Mouse (Mus musculus) hindbrain, embryonic 13.5 days (tissue): Measurements from ENCODE around the gene Lrrc7. TPM values are rescaled to one million over a fixed set of nuclear protein-coding genes. Genes with fewer than 3 reads are reported as not detected.

Experiments
- ATAC-seq: fragments of 200-750 bp; cut with Nextera tagmentation; 2 replicates; pipeline ENCODE4 v1.8.0; 2017; ENCODE audit warnings: moderate TSS enrichment; ENCODE audit not compliant: low FRiP score
- H3K27ac ChIP-seq: fragments of 300-500 bp; sonication (generic); 2 replicates; pipeline ENCODE4 v1.5.1; 2015; ENCODE audit warnings: inconsistent platforms, mild to moderate bottlenecking, moderate library complexity
- H3K27me3 ChIP-seq: fragments of 300-500 bp; sonication (generic); 2 replicates; pipeline ENCODE4 v1.6.1; 2015; ENCODE audit warnings: mild to moderate bottlenecking, inconsistent platforms
- H3K36me3 ChIP-seq: fragments of 300-500 bp; sonication (generic); 2 replicates; pipeline ENCODE4 v1.6.1; 2015; ENCODE audit warnings: mild to moderate bottlenecking, inconsistent platforms
- H3K4me1 ChIP-seq: fragments of 300-500 bp; sonication (generic); replicated peaks from 2 replicates; pipeline ENCODE4 v1.6.1; 2015; ENCODE audit warnings: inconsistent platforms
- H3K4me2 ChIP-seq: fragments of 300-500 bp; sonication (generic); 2 replicates; pipeline ENCODE4 v1.6.1; 2015; ENCODE audit warnings: inconsistent platforms, mild to moderate bottlenecking, moderate library complexity
- H3K4me3 ChIP-seq: fragments of 300-500 bp; sonication (generic); 2 replicates; pipeline ENCODE4 v1.5.1; 2015; ENCODE audit warnings: mild to moderate bottlenecking, inconsistent platforms
- H3K9ac ChIP-seq: fragments of 300-500 bp; sonication (generic); 2 replicates; pipeline ENCODE4 v1.6.1; 2015; ENCODE audit warnings: mild to moderate bottlenecking, inconsistent platforms
- H3K9me3 ChIP-seq: fragments of 300-500 bp; sonication (generic); 2 replicates; pipeline ENCODE4 v1.6.1; 2016; ENCODE audit warnings: inconsistent platforms
- WGBS: fragments of 180-500 bp; shearing (Covaris S2); methylation state at CpG from one replicate; pipeline ENCODE4 v1.1.7; 2015; 5-methylcytosine and 5-hydroxymethylcytosine counted together
- polyA plus RNA-seq: library from polyadenylated mRNA; unstranded; fragments of >200 nt; fragmentation: Nextera tagmentation; extraction: Ambion mirVana; gene quantifications from 2 replicates; pipeline ENCODE4 v1.2.1, GENCODE M21; 2015

Gene Lrrc7
- polyA plus RNA-seq, 1 experiment from 2014 or later = 12.2 TPM

DNA sequence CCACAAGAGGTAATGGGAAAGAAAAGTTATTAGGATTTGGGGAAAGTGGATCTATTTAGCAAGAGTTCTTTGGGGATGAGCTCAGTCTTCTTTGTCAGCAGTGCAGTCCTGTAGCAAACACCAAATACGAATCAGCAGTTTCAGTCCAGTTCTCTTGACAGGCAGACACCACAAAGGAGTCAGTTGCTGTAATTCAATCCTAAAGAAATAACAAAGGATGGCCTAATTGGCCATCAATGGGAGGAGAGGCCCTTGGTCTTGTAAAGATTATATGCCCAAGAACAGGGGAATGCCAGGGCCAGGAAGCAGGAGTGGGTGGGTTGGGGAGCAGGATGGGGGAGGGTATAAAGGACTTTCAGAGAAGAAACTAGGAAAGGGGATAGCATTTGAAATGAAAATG lies 33.5 kb downstream of the Lrrc7 start:
- Histone ChIP-seq H3K9ac (no peak overlapping the region), H3K27ac (no peak overlapping the region), H3K36me3 (no peaks in the 10 kb centered on the region; the same call in 1 of the 2 replicates), H3K4me2 (no peak overlapping the region), H3K27me3 (no peaks in the 10 kb centered on the region), H3K9me3 (no peaks in the 10 kb centered on the region), H3K4me1 (no peaks in the 10 kb centered on the region), H3K4me3 (no peak overlapping the region)
- WGBS = 11% methylated on average over 1 of the region's 1 CpGs
- no peak for ATAC-seq

GRCm38 (mm10) chr3:158493730-158494129 lies 68.3 kb downstream of the Lrrc7 start:
- H3K27me3 ChIP-seq = no peaks in the 10 kb centered on the region
- no peaks in the 10 kb centered on the region for H3K9me3 ChIP-seq
- no peak for ATAC-seq
- no peak overlapping the region for H3K4me2 ChIP-seq
- no peaks in the 10 kb centered on the region for H3K4me1 ChIP-seq
- no peak overlapping the region for H3K27ac ChIP-seq
- H3K4me3 ChIP-seq = no peak overlapping the region
- H3K36me3 ChIP-seq = no peaks in the 10 kb centered on the region
- WGBS = 77% methylated on average over 1 of the region's 1 CpGs
- H3K9ac ChIP-seq = no peak overlapping the region

DNA sequence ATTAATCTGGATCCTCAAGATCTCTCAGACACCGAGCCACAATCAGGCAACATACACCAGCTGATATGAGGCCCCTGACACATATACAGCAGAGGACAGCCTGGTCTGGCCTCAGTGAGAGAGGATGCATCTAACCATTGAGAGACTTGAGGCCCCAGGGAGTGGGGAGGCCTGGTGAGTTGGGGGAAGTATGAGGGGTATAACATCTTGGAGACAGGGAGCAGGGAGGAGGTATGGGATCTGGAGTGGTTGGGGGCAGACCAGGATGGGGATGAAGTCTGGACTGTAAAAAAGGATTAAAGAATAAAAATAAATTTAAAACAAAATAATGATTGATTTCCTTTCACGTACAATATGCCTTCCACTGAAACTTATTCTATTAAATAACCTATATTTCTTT lies 82.3 kb downstream of the Lrrc7 start:
- Histone ChIP-seq H3K4me3 (no peak overlapping the region), H3K27me3 (no peaks in the 10 kb centered on the region), H3K4me1 (no peaks in the 10 kb centered on the region), H3K27ac (no peak overlapping the region), H3K9me3 (no peaks in the 10 kb centered on the region), H3K4me2 (no peak overlapping the region), H3K36me3 (no peaks in the 10 kb centered on the region), H3K9ac (no peak overlapping the region)
- no peak for ATAC-seq
- WGBS = 91% methylated on average over 2 of the region's 2 CpGs

GRCm38 (mm10) chr3:158400600-158400999 lies 161.4 kb downstream of the Lrrc7 start:
- Histone ChIP-seq H3K27me3 (no peaks in the 10 kb centered on the region), H3K4me1 (no peaks in the 10 kb centered on the region), H3K9me3 (no peaks in the 10 kb centered on the region), H3K9ac (no peak overlapping the region), H3K4me2 (no peak overlapping the region), H3K27ac (no peak overlapping the region), H3K4me3 (no peak overlapping the region), H3K36me3 (no peaks in the 10 kb centered on the region)
- 86% methylated on average over 1 of the region's 1 CpGs for WGBS
- ATAC-seq = no peak

- 0 out of 2 replicates have a peak, but pooled peaks cover 9% of the 10 kb centered on the region for H3K4me1 ChIP-seq
- no peak overlapping the region for H3K4me2 ChIP-seq
- H3K4me3 ChIP-seq = no peak overlapping the region
- H3K36me3 ChIP-seq = no peaks in the 10 kb centered on the region
- no peaks in the 10 kb centered on the region for H3K27me3 ChIP-seq
- H3K9ac ChIP-seq = no peak overlapping the region
- no peak overlapping the region for H3K27ac ChIP-seq
- no peaks in the 10 kb centered on the region for H3K9me3 ChIP-seq
- ATAC-seq = no peak
These were observed 170.5 kb downstream of the Lrrc7 start for GRCm38 (mm10) chr3:158391534-158391933.

DNA sequence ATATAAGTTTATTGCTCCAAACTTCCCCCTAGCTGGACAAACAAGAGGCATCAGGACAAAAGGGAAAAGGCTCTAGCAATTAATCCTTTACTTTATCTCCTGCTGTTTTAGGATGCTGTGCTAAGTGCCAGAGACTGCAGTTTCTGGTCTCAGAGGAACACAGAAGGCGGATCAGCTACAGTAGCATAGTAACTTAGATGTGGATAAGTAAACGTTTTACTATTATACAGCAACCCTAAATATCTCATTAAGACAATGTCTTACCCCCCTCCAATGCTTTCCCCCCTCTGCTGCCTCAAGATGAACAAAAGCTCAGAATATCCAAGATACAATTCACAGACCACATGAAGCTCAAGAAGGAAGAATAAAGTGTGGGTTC lies 174.0 kb downstream of the Lrrc7 start:
- H3K9ac ChIP-seq = no peak overlapping the region
- H3K4me1 ChIP-seq = 0 out of 2 replicates have a peak, but pooled peaks cover 9% of the 10 kb centered on the region
- WGBS = 46% methylated on average over 2 of the region's 2 CpGs
- no peak overlapping the region for H3K27ac ChIP-seq
- no peak overlapping the region for H3K4me3 ChIP-seq
- no peaks in the 10 kb centered on the region for H3K36me3 ChIP-seq
- H3K4me2 ChIP-seq = no peak overlapping the region
- no peaks in the 10 kb centered on the region for H3K9me3 ChIP-seq
- no peak for ATAC-seq
- H3K27me3 ChIP-seq = no peaks in the 10 kb centered on the region

DNA sequence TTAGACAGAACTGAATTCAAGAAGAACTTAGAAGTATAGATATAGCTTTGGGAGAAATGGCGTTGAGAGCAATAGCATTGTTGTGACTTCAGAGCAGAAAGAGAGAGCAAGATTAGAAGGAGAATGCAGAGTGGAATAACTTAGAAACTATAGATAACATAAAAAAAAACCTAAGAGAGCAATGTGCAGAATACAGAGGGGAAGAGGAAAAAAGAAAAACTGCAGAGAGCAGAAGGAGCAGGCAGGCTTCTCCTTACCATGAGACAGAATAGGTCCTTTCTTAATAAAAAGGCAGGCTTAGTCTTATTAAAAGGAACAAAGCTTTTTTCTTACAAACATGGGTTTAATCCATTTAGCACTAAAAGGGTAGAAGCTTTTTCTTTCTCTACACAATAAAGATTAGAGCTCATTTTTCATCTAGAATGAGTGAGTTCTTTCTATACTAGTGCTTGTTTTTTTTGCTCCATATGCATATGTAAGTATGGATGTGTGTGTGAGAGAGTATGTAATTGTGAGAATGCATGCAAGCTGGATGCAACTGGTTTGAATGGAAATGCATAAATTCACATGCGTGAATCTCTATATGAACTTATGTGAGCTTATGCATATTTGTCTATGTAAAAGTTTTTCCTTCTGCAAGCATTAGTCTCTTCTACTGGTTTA lies 174.5 kb downstream of the Lrrc7 start:
- ATAC-seq = no peak
- H3K4me2 ChIP-seq = no peak overlapping the region
- no peaks in the 10 kb centered on the region for H3K36me3 ChIP-seq
- no peak overlapping the region for H3K9ac ChIP-seq
- 0 out of 2 replicates have a peak, but pooled peaks cover 9% of the 10 kb centered on the region for H3K4me1 ChIP-seq
- H3K9me3 ChIP-seq = no peaks in the 10 kb centered on the region
- 78% methylated on average over 2 of the region's 2 CpGs for WGBS
- H3K27me3 ChIP-seq = no peaks in the 10 kb centered on the region
- H3K4me3 ChIP-seq = no peak overlapping the region
- H3K27ac ChIP-seq = no peak overlapping the region

GRCm38 (mm10) chr3:158386848-158387247 lies 175.2 kb downstream of the Lrrc7 start:
- Histone ChIP-seq H3K36me3 (no peaks in the 10 kb centered on the region), H3K9ac (no peak overlapping the region), H3K4me3 (no peak overlapping the region), H3K27me3 (no peaks in the 10 kb centered on the region), H3K4me2 (no peak overlapping the region), H3K27ac (no peak overlapping the region), H3K9me3 (no peaks in the 10 kb centered on the region), H3K4me1 (0 out of 2 replicates have a peak, but pooled peaks cover 9% of the 10 kb centered on the region)
- WGBS = 45% methylated on average over 1 of the region's 1 CpGs
- ATAC-seq = no peak

DNA sequence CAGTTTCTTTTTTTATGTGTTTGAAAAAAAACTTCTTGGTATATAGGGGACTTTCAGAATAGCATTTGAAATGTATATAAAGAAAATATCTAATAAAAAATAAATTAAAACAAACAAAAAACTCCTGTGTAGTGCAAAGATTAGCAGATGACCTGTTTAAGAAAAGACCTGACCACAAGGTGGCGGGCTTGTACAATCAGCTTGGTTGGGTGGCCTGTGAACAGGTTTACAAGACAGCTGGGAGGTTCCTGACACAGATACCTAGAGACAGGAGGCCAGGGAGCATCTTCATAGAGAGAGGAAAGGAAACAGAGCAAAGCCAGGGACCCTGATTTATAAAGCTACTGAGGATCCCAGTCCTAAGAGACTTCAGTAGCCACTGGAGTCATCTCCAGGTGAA lies 186.1 kb downstream of the Lrrc7 start:
- no peak overlapping the region for H3K4me3 ChIP-seq
- ATAC-seq = no peak
- H3K9me3 ChIP-seq = no peaks in the 10 kb centered on the region
- no peaks in the 10 kb centered on the region for H3K27me3 ChIP-seq
- H3K9ac ChIP-seq = no peak overlapping the region
- H3K4me1 ChIP-seq = no peaks in the 10 kb centered on the region
- no peaks in the 10 kb centered on the region for H3K36me3 ChIP-seq
- no peak overlapping the region for H3K27ac ChIP-seq
- WGBS = 0% methylated on average over 1 of the region's 1 CpGs
- no peak overlapping the region for H3K4me2 ChIP-seq

- no peak overlapping the region for H3K4me2 ChIP-seq
- no peaks in the 10 kb centered on the region for H3K4me1 ChIP-seq
- no peaks in the 10 kb centered on the region for H3K27me3 ChIP-seq
- H3K9ac ChIP-seq = no peak overlapping the region
- no peak for ATAC-seq
- no peak overlapping the region for H3K4me3 ChIP-seq
- no peaks in the 10 kb centered on the region for H3K9me3 ChIP-seq
- H3K36me3 ChIP-seq = no peaks in the 10 kb centered on the region
- no peak overlapping the region for H3K27ac ChIP-seq
- 86% methylated on average over 3 of the region's 3 CpGs for WGBS
These were observed 192.9 kb downstream of the Lrrc7 start for GRCm38 (mm10) chr3:158369169-158369568.

DNA sequence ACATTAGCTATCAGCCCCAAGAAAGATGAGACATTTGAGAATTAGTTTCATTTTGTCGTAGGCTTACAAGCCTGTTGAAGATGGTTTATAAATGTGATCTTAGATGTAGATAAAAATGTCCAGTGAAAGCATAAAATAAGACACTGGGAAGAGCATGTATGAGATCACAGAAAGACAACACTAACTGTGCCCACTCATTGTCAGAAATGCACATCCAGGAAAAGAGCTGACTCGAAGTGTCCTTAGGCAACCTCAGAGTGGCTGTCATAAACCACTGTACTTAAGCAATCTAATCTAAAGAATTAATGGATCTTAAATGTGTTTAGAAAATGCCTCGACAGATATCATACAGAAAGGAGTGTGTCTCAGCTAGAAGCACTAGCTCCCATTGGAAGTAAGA lies 196.2 kb downstream of the Lrrc7 start:
- no peaks in the 10 kb centered on the region for H3K4me1 ChIP-seq
- 83% methylated on average over 3 of the region's 3 CpGs for WGBS
- no peaks in the 10 kb centered on the region for H3K9me3 ChIP-seq
- H3K4me3 ChIP-seq = no peak overlapping the region
- H3K27ac ChIP-seq = no peak overlapping the region
- H3K27me3 ChIP-seq = no peaks in the 10 kb centered on the region
- H3K36me3 ChIP-seq = no peaks in the 10 kb centered on the region
- ATAC-seq = no peak
- no peak overlapping the region for H3K9ac ChIP-seq
- no peak overlapping the region for H3K4me2 ChIP-seq

DNA sequence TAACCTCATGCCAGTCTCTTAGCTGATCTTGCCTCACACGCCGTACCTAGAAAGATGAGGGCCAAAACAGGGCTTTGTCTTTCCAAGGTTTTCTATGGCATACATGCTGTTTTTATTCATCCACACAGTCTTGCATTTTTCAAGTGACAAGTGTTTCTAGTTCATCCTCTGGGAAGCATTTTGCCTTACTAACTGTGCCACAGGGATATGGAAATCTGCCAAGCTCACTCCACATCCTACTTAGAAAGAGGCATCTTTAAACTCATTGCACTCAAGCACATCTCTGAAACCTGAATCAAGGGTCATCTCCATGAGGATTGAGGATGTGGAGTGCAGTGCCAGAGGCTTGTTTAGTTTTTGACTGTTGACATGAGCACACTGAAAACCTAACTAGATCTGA lies 199.9 kb downstream of the Lrrc7 start:
- no peak for ATAC-seq
- 90% methylated on average over 2 of the region's 2 CpGs for WGBS
- H3K4me2 ChIP-seq = no peak overlapping the region
- H3K9ac ChIP-seq = no peak overlapping the region
- no peaks in the 10 kb centered on the region for H3K36me3 ChIP-seq
- H3K27ac ChIP-seq = no peak overlapping the region
- H3K4me3 ChIP-seq = no peak overlapping the region
- H3K9me3 ChIP-seq = no peaks in the 10 kb centered on the region
- no peaks in the 10 kb centered on the region for H3K4me1 ChIP-seq
- no peaks in the 10 kb centered on the region for H3K27me3 ChIP-seq

GRCm38 (mm10) chr3:158356706-158357105 lies 205.3 kb downstream of the Lrrc7 start:
- Histone ChIP-seq H3K4me2 (no peak overlapping the region), H3K4me1 (no peaks in the 10 kb centered on the region), H3K9me3 (no peaks in the 10 kb centered on the region), H3K27ac (no peak overlapping the region), H3K36me3 (no peaks in the 10 kb centered on the region; the same call in 1 of the 2 replicates), H3K27me3 (no peaks in the 10 kb centered on the region), H3K4me3 (no peak overlapping the region), H3K9ac (no peak overlapping the region)
- 97% methylated on average over 1 of the region's 1 CpGs for WGBS
- ATAC-seq = no peak
